In genomic region chr12:31948101-31949000, GRCm38 (mm10) we compare ENCODE assay signal across 8 mouse cellular contexts. TPM values are rescaled to one million over a fixed set of nuclear protein-coding genes. Genes with fewer than 3 reads are reported as not detected.
DNase-seq lines count a peak whose midpoint lies in the region; ATAC-seq and TF ChIP-seq lines count a peak whose summit lies in the region.

No protein-coding gene starts in this region.

- TF ChIP-seq CTCF in liver, adult 2 months (IDR thresholded peaks at IDR 0.05; ENCODE audit: low read depth, low read length): no peak

- peaks cover 6% of the 10 kb centered on the region for H3K36me3 ChIP-seq in liver, adult 2 months (ENCODE audit: control insufficient read depth, insufficient read depth, low read length)
- H3K36me3 ChIP-seq in embryonic facial prominence, embryonic 13.5 days: peaks cover 5% of the 10 kb centered on the region
- peaks cover under 1% of the 10 kb centered on the region; the same call in 1 of the 2 replicates for H3K36me3 ChIP-seq in intestine, embryonic 16.5 days (ENCODE audit: control insufficient read depth, insufficient read depth, low read length)
- peaks cover 5% of the 10 kb centered on the region for H3K36me3 ChIP-seq in neural tube, embryonic 13.5 days

- H3K4me2 ChIP-seq in embryonic facial prominence, embryonic 13.5 days: peak overlapping the region; percentile 64
- H3K4me2 ChIP-seq in intestine, embryonic 16.5 days (ENCODE audit: low read depth, low read length): peak overlapping the region; percentile 70
- H3K4me2 ChIP-seq in neural tube, embryonic 13.5 days: peak overlapping the region; percentile 57

- H3K9me3 ChIP-seq in embryonic facial prominence, embryonic 13.5 days: no peaks in the 10 kb centered on the region
- no peaks in the 10 kb centered on the region for H3K9me3 ChIP-seq in intestine, embryonic 16.5 days (ENCODE audit: control insufficient read depth, low read length)
- H3K9me3 ChIP-seq in neural tube, embryonic 13.5 days: no peaks in the 10 kb centered on the region

- DNase-seq in liver, adult 2 months (ENCODE audit: extremely low read depth, low read depth, low spot score): peak; percentile 62
- DNase-seq in liver: no peak
- DNase-seq in spleen, adult 12 weeks (ENCODE audit: low spot score): no peak
- DNase-seq in layer of hippocampus, adult 18-20 months (ENCODE audit: low spot score in 2 of 2): no peak

- TF ChIP-seq POLR2A in liver, adult 2 months (IDR thresholded peaks at IDR 0.05; ENCODE audit: extremely low read depth, insufficient read depth, low read length): no peak

- ATAC-seq in embryonic facial prominence, embryonic 13.5 days (ENCODE audit: insufficient number of reproducible peaks, insufficient read depth, low FRiP score, low TSS enrichment, low read depth): no peak
- ATAC-seq in intestine, embryonic 16.5 days: no peak
- no peak for ATAC-seq in neural tube, embryonic 13.5 days (ENCODE audit: low read depth)
- ATAC-seq in megakaryocyte progenitor cell, adult 5-6 weeks (replicated peaks; ENCODE audit: poor library complexity): no peak

- peak overlapping the region; percentile 95 for H3K4me3 ChIP-seq in liver, adult 2 months (ENCODE audit: insufficient read depth, low read depth, low read length)
- peak overlapping the region; percentile 84 for H3K4me3 ChIP-seq in embryonic facial prominence, embryonic 13.5 days
- H3K4me3 ChIP-seq in intestine, embryonic 16.5 days (ENCODE audit: low read length): peak overlapping the region; percentile 84
- H3K4me3 ChIP-seq in neural tube, embryonic 13.5 days: peak overlapping the region; percentile 86

- no peak overlapping the region; the same call in 1 of the 2 replicates for H3K9ac ChIP-seq in liver, adult 2 months (ENCODE audit: low read depth, low read length)
- peak overlapping the region; percentile 91 for H3K9ac ChIP-seq in embryonic facial prominence, embryonic 13.5 days
- H3K9ac ChIP-seq in intestine, embryonic 16.5 days (ENCODE audit: low read depth, low read length): peak overlapping the region; percentile 96
- peak overlapping the region; percentile 93 for H3K9ac ChIP-seq in neural tube, embryonic 13.5 days

- 18% methylated on average over 7 of the region's 7 CpGs for WGBS in liver, adult 2 months
- 20% methylated on average over 7 of the region's 7 CpGs for WGBS in embryonic facial prominence, embryonic 13.5 days
- WGBS in intestine, embryonic 16.5 days: 24% methylated on average over 7 of the region's 7 CpGs
- 16% methylated on average over 7 of the region's 7 CpGs for WGBS in neural tube, embryonic 13.5 days

- H3K27ac ChIP-seq in liver, adult 2 months (replicated peaks; ENCODE audit: insufficient read depth, low read depth, low read length): no peak overlapping the region
- H3K27ac ChIP-seq in embryonic facial prominence, embryonic 13.5 days: peak overlapping the region; percentile 100; the same call in 1 of the 2 replicates
- peak overlapping the region; percentile 99; the same call in 1 of the 2 replicates for H3K27ac ChIP-seq in intestine, embryonic 16.5 days (ENCODE audit: low read length)
- H3K27ac ChIP-seq in neural tube, embryonic 13.5 days (replicated peaks): peak overlapping the region; percentile 98

- no peaks in the 10 kb centered on the region for H3K27me3 ChIP-seq in liver, adult 2 months (ENCODE audit: control insufficient read depth, insufficient read depth, low read length)
- no peaks in the 10 kb centered on the region for H3K27me3 ChIP-seq in embryonic facial prominence, embryonic 13.5 days
- no peaks in the 10 kb centered on the region for H3K27me3 ChIP-seq in intestine, embryonic 16.5 days (replicated peaks; ENCODE audit: control insufficient read depth, insufficient read depth, low read length)
- no peaks in the 10 kb centered on the region for H3K27me3 ChIP-seq in neural tube, embryonic 13.5 days

- peaks cover 15% of the 10 kb centered on the region; the same call in 1 of the 2 replicates for H3K79me2 ChIP-seq in liver, adult 2 months (ENCODE audit: control insufficient read depth, insufficient read depth, low read length)

- peaks cover 13% of the 10 kb centered on the region for H3K4me1 ChIP-seq in liver, adult 2 months (ENCODE audit: control insufficient read depth, insufficient read depth, low read length)
- no peaks in the 10 kb centered on the region for H3K4me1 ChIP-seq in embryonic facial prominence, embryonic 13.5 days
- H3K4me1 ChIP-seq in intestine, embryonic 16.5 days (ENCODE audit: control insufficient read depth, insufficient read depth, low read length): no peaks in the 10 kb centered on the region; the same call in 1 of the 2 replicates
- peaks cover 15% of the 10 kb centered on the region for H3K4me1 ChIP-seq in neural tube, embryonic 13.5 days (replicated peaks)

RNA-seq across cellular contexts. Expression of gene Hbp1, which starts 2.0 kb away (rescaled TPM):
- total RNA-seq in liver, adult 2 months (2014; rRNA removed): 106 and 117 TPM in 2 replicates
- 52.9 and 57.3 TPM in 2 replicates for polyA plus RNA-seq in liver, adult 2 months (2012; rRNA removed)
- 124 and 131 TPM in 2 replicates for polyA plus RNA-seq in embryonic facial prominence, embryonic 13.5 days (2015; fragmentation: Nextera tagmentation; extraction: Ambion mirVana)
- polyA plus RNA-seq in intestine, embryonic 16.5 days (2015; fragmentation: Nextera tagmentation; extraction: Ambion mirVana): 82.1 and 82.8 TPM in 2 replicates
- polyA plus RNA-seq in neural tube, embryonic 13.5 days (2015; fragmentation: Nextera tagmentation; extraction: Ambion mirVana): 72.0 and 77.2 TPM in 2 replicates
- 48.7 and 52.9 TPM in 2 replicates for total RNA-seq in megakaryocyte progenitor cell, adult 5-6 weeks (2015)
- total RNA-seq in megakaryocyte progenitor cell, adult 5-6 weeks (2017): 43.6 and 46.8 TPM in 2 replicates
- total RNA-seq in layer of hippocampus, adult 18-20 months (2021): 10 to 100 TPM; 25.6 to 25.8 TPM
